Comparison of ENCODE assay signal across 1 mouse cellular context in the genomic region with DNA sequence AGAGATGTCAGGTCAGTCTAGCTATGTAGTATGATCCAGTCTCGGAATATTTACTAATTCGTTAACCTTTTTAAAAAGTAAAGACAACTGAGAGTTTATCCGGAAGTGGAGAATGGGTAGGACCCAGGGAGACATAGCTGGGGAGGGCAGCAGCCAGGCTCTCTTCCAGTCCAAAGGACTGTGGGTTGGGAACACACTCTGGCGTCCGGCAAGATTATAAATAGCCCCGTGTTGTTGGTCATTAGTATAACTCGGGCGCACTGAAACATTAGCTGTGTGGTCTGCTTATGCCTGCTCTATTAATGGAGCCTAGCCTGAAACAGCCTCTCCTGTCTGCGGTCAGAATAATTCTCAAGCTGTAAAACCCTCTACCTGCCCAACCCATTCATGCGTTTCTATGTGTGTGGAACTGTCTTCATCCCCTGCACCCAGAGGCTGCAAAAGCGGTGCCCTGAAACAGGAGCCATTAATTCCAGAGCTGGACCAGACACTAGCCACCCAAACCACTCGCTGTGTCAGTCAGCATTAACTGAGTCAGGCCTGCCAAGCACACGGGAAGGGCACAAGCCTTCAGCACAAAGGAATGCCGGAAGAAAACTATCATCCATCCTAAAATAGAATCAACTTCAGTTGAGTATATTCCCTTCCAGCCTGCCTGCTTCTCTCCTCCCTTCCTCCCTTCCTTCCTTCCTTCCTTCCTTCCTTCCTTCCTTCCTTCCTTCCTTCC.
TF ChIP-seq lines count a peak whose summit lies in the region.

No protein-coding gene starts in this region.

TF ChIP-seq in myocyte, 11 proteins besides CTCF, POLR2A, EP300 and RAD21 (continued from another document):
- peak in 1 of 3 experiments; percentile 26 for TF ChIP-seq MYOG (IDR thresholded peaks at IDR 0.05; ENCODE audit: control insufficient read depth in 1 of 3, insufficient read depth in 1 of 3, insufficient read length in 2 of 3, low read depth in 2 of 3)
- no peak for TF ChIP-seq USF1 (IDR thresholded peaks at IDR 0.05; ENCODE audit: low read depth)
- TF ChIP-seq MYOD1 (IDR thresholded peaks at IDR 0.05; ENCODE audit: control insufficient read depth in 1 of 3, insufficient read length in 2 of 3, low read depth in 2 of 3) = peak in 1 of 3 experiments; percentile 10
